Mouse (Mus musculus): ENCODE results near the gene Itgb3. TPM values are rescaled to one million over a fixed set of nuclear protein-coding genes. Genes with fewer than 3 reads are reported as not detected.

Itgb3 gene
- total RNA-seq, 2 experiments from 2014 or later: 2.1 to 2.4 TPM

Other genes with a start within 250 kb of the Itgb3 start
- 29.8 and 31.7 TPM in 2 replicates for gene Kansl1, start 139.1 kb upstream of the Itgb3 start, total RNA-seq (2015; ENCODE audit: low replicate concordance)
- 19.8 and 23.9 TPM in 2 replicates for gene Kansl1, start 139.1 kb upstream of the Itgb3 start, total RNA-seq (2017; ENCODE audit: low replicate concordance)
- 76.0 and 78.4 TPM in 2 replicates for gene Cdc27, start 57.4 kb upstream of the Itgb3 start, total RNA-seq (2015; ENCODE audit: low replicate concordance)
- gene Cdc27, start 57.4 kb upstream of the Itgb3 start, total RNA-seq (2017; ENCODE audit: low replicate concordance): 78.0 and 116 TPM in 2 replicates
- gene Myl4, start 57.3 kb upstream of the Itgb3 start, total RNA-seq (2015; ENCODE audit: low replicate concordance): 5.9 and 21.6 TPM in 2 replicates
- gene Myl4, start 57.3 kb upstream of the Itgb3 start, total RNA-seq (2017; ENCODE audit: low replicate concordance): 0.68 and 7.3 TPM in 2 replicates
- gene Gm11639, start 77.7 kb downstream of the Itgb3 start, total RNA-seq (2015; ENCODE audit: low replicate concordance): not detected in 2 replicates
- gene Gm11639, start 77.7 kb downstream of the Itgb3 start, total RNA-seq (2017; ENCODE audit: low replicate concordance): not detected in 2 replicates

All from erythroid progenitor cell, adult 5-6 weeks (primary cell).